In the genomic region with DNA sequence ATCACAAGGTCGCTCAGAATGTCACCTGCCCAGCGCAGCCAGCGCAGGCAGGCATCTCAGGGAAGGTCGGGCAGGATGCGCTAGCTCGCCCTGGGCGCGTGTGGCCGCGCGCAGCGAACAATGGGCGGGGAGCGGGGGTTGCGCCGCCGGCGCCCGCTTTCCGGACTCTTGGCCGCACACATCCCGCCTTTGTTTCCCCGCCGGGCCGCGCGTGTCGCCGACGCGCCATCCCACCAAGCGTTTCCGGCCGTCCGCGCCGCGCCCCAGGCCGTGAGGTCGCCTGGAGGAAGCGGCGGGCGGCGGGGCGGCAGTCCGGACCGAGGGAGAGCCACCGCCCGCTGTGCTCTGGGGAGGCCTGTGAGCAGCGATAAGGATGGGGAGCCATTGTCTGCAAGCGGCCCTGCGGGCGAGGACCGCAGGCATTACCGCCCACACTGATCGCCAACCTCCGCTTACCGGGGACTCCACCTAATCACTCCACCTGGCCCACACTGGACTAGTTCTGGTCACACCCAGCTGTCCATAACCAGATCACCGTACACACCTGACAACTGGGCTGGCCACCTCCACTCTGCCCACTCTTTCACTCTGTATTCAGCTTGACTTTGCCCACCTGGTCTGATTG, we compare ENCODE assay signal across 9 mouse cellular contexts.
DNase-seq lines count a peak whose midpoint lies in the region; ATAC-seq and TF ChIP-seq lines count a peak whose summit lies in the region.
"Had no signal": no experiment of that assay in that cellular context is flagged by ENCODE, and none has a peak within 500 bp of the region (broad histone marks: within the 10 kb centered on the region; RNA-seq: fewer than 3 reads in every experiment).

No protein-coding gene starts in this region.

- H3K4me1 ChIP-seq in intestine, postnatal 0 days (replicated peaks; ENCODE audit: control insufficient read depth, insufficient read depth, low read length), result no peaks in the 10 kb centered on the region
- H3K4me1 ChIP-seq in liver, embryonic 15.5 days (replicated peaks), result 0 out of 2 replicates have a peak, but pooled peaks cover 3% of the 10 kb centered on the region
- peaks cover 11% of the 10 kb centered on the region; the same call in 1 of the 2 replicates for H3K4me1 ChIP-seq in neural tube, embryonic 15.5 days

- no peak overlapping the region for H3K27ac ChIP-seq in intestine, postnatal 0 days (ENCODE audit: low read depth, low read length)
- H3K27ac ChIP-seq in liver, embryonic 15.5 days (replicated peaks), result no peak overlapping the region
- H3K27ac ChIP-seq in neural tube, embryonic 15.5 days (replicated peaks), result peak overlapping the region; percentile 69
- H3K27ac ChIP-seq: macrophage had no signal

- TF ChIP-seq CTCF in intestine, postnatal 0 days (IDR thresholded peaks at IDR 0.05; ENCODE audit: low read depth), result no peak

- ATAC-seq in frontal cortex, adult (ENCODE audit: low TSS enrichment), result peak; percentile 76
- ATAC-seq in intestine, postnatal 0 days, result 0 out of 2 replicates have a peak, but pooled peaks have one; percentile 25
- peak; percentile 68 for ATAC-seq in liver, embryonic 15.5 days (ENCODE audit: insufficient read depth)
- ATAC-seq in neural tube, embryonic 15.5 days (ENCODE audit: low FRiP score), result peak; percentile 90

- no peak for DNase-seq in frontal cortex, adult 2 months (ENCODE audit: extremely low spot score in 1 of 2, low spot score in 1 of 2)
- DNase-seq in embryo, embryonic 9.5 days (ENCODE audit: extremely low spot score), result peak; percentile 74
- DNase-seq in heart, adult 11 months, result peak; percentile 99
- peak; percentile 19 to 60 for DNase-seq in urinary bladder, postnatal 4 days (ENCODE audit: low spot score in 2 of 2)

- H3K4me3 ChIP-seq in intestine, postnatal 0 days (ENCODE audit: low read depth, low read length), result peak overlapping the region; percentile 39
- H3K4me3 ChIP-seq in liver, embryonic 15.5 days (replicated peaks), result peak overlapping the region; percentile 29
- peak overlapping the region; percentile 53 for H3K4me3 ChIP-seq in neural tube, embryonic 15.5 days (replicated peaks)

- H3K9me3 ChIP-seq in intestine, postnatal 0 days (ENCODE audit: control insufficient read depth), result no peaks in the 10 kb centered on the region
- no peaks in the 10 kb centered on the region for H3K9me3 ChIP-seq in liver, embryonic 15.5 days (replicated peaks)
- H3K9me3 ChIP-seq in neural tube, embryonic 15.5 days (replicated peaks), result no peaks in the 10 kb centered on the region

- H3K4me2 ChIP-seq in intestine, postnatal 0 days (replicated peaks; ENCODE audit: low read depth), result peak overlapping the region; percentile 72
- H3K4me2 ChIP-seq in liver, embryonic 15.5 days, result peak overlapping the region; percentile 53
- peak overlapping the region; percentile 91 for H3K4me2 ChIP-seq in neural tube, embryonic 15.5 days

- H3K36me3 ChIP-seq in intestine, postnatal 0 days (ENCODE audit: control insufficient read depth, insufficient read depth), result no peaks in the 10 kb centered on the region
- no peaks in the 10 kb centered on the region for H3K36me3 ChIP-seq in liver, embryonic 15.5 days (replicated peaks)
- no peaks in the 10 kb centered on the region for H3K36me3 ChIP-seq in neural tube, embryonic 15.5 days

- H3K9ac ChIP-seq in intestine, postnatal 0 days (ENCODE audit: low read depth, low read length), result peak overlapping the region; percentile 1; the same call in 1 of the 2 replicates
- no peak overlapping the region for H3K9ac ChIP-seq in liver, embryonic 15.5 days
- peak overlapping the region; percentile 63 for H3K9ac ChIP-seq in neural tube, embryonic 15.5 days (replicated peaks)

- 1% methylated on average over 59 of the region's 59 CpGs for WGBS in intestine, postnatal 0 days
- WGBS in liver, embryonic 15.5 days (ENCODE audit: insufficient replicate concordance), result under 1% methylated on average over 59 of the region's 59 CpGs
- under 1% methylated on average over 58 of the region's 59 CpGs for WGBS in neural tube, embryonic 15.5 days

- H3K27me3 ChIP-seq in intestine, postnatal 0 days (replicated peaks; ENCODE audit: control insufficient read depth, insufficient read depth, low read length), result peaks cover 9% of the 10 kb centered on the region
- peaks cover 27% of the 10 kb centered on the region for H3K27me3 ChIP-seq in liver, embryonic 15.5 days
- H3K27me3 ChIP-seq in neural tube, embryonic 15.5 days (replicated peaks), result no peaks in the 10 kb centered on the region

Comparison
In these comparisons a context has a peak if more than half of its experiments do, and no peak if none do; other contexts are left out.
1. ATAC-seq: peak in every context shown above with its lines; median percentile 90 in neural tube, embryonic 15.5 days; 76 in frontal cortex, adult; 68 in liver, embryonic 15.5 days; 25 in intestine, postnatal 0 days.
2. DNase-seq: peak in embryo, embryonic 9.5 days (single experiment), heart, adult 11 months (single experiment) and urinary bladder, postnatal 4 days (2 of 2); none in frontal cortex, adult 2 months (0 of 2).
3. Peak in every context shown above with its lines, with median percentiles within 50 percentile points of each other: H3K4me2 ChIP-seq and H3K4me3 ChIP-seq.